Mouse (Mus musculus): ENCODE results near the gene Tbca. TPM values are rescaled to one million over a fixed set of nuclear protein-coding genes. Genes with fewer than 3 reads are reported as not detected.

Tbca gene
- polyA plus RNA-seq, 1 experiment from 2014 or later = 261 TPM

Other genes with a start within 250 kb of the Tbca start
- not detected in 2 replicates for gene Otp, start 86.7 kb downstream of the Tbca start, polyA plus RNA-seq (2014; fragmentation: Nextera tagmentation; extraction: Ambion mirVana)
- 21.3 and 21.9 TPM in 2 replicates for gene Wdr41, start 187.4 kb downstream of the Tbca start, polyA plus RNA-seq (2014; fragmentation: Nextera tagmentation; extraction: Ambion mirVana)

Measured in heart, embryonic 14.5 days (tissue).